Mouse (Mus musculus) spleen, adult 2 months (tissue): ENCODE measurements around the gene March1.

Experiments used
- CTCF ChIP-seq: fragments of 200-500 bp; IDR thresholded peaks from 2 replicates; pipeline ENCODE4 v1.5.1; 2011; ENCODE audit warnings: mild to moderate bottlenecking, inconsistent platforms; ENCODE audit not compliant: insufficient read depth, insufficient read length, insufficient replicate concordance; ENCODE audit errors: extremely low read depth
- POLR2A ChIP-seq: fragments of 200-500 bp; IDR thresholded peaks from 2 replicates; pipeline ENCODE4 v1.6.1; 2011; ENCODE audit warnings: low read depth, low read length, inconsistent platforms

- TF ChIP-seq CTCF = no peak
- TF ChIP-seq POLR2A = no peak
These were observed 868.5 kb downstream of the March1 start, which contains the start of gene Tma16 for GRCm38 (mm10) chr8:66486084-66486763.
